Mouse (Mus musculus) G1E (cell line): ENCODE data around the gene Msh3. TPM values are rescaled to one million over a fixed set of nuclear protein-coding genes. Genes with fewer than 3 reads are reported as not detected.

Experiments used
- ATAC-seq: 2 replicates; pipeline ENCODE4 v1.8.0; 2016; ENCODE audit warnings: mild to moderate bottlenecking; ENCODE audit not compliant: insufficient number of reproducible peaks, poor library complexity, low FRiP score, severe bottlenecking; ENCODE audit errors: extremely low read depth
- DNase-seq: peaks from one replicate; pipeline ENCODE4 v3.0.0; 2012; ENCODE audit warnings: low spot score
- H3K27me3 ChIP-seq: 2 replicates; pipeline ENCODE4 v1.6.1; 2012; ENCODE audit warnings: mild to moderate bottlenecking, low read length, inconsistent platforms; ENCODE audit not compliant: insufficient read depth
- H3K36me3 ChIP-seq: replicated peaks from 2 replicates; pipeline ENCODE3; 2012; ENCODE audit warnings: mild to moderate bottlenecking, inconsistent platforms
- H3K4me1 ChIP-seq: 2 replicates; pipeline ENCODE4 v1.6.1; 2012; ENCODE audit warnings: low read depth, low read length, inconsistent platforms, mixed read lengths; ENCODE audit not compliant: insufficient read depth
- H3K4me3 ChIP-seq: 2 replicates; pipeline ENCODE4 v1.5.1; 2012; ENCODE audit warnings: low read depth, mild to moderate bottlenecking, inconsistent platforms, low read length, moderate library complexity, mixed read lengths
- H3K9me3 ChIP-seq: replicated peaks from 2 replicates; pipeline ENCODE4 v1.6.1; 2012; ENCODE audit warnings: inconsistent platforms
- CTCF ChIP-seq: IDR thresholded peaks from 2 replicates; pipeline ENCODE4 v1.5.1; 2012; ENCODE audit warnings: low read depth, low read length, inconsistent platforms, mixed read lengths
- GATA1 ChIP-seq: IDR thresholded peaks from 2 replicates; pipeline ENCODE4 v1.6.1; 2012; ENCODE audit warnings: borderline replicate concordance, low read length, inconsistent platforms, mixed read lengths
- GATA2 ChIP-seq: IDR thresholded peaks from 2 replicates; pipeline ENCODE4 v1.6.1; 2012; ENCODE audit warnings: low read depth, low read length, inconsistent platforms, borderline replicate concordance
- POLR2AphosphoS5 ChIP-seq: IDR thresholded peaks from 2 replicates; pipeline ENCODE4 v1.6.1; 2012; ENCODE audit warnings: low read depth, low read length, inconsistent platforms; ENCODE audit not compliant: insufficient replicate concordance
- TAL1 ChIP-seq: conservative IDR thresholded peaks from 2 replicates; pipeline ENCODE4 v1.6.1; 2012; ENCODE audit warnings: low read depth, low read length, inconsistent platforms, mixed read lengths
- polyA plus RNA-seq: library from polyadenylated mRNA; stranded (reverse); fragments of >175 nt; gene quantifications from 2 replicates; pipeline ENCODE4 v1.2.3, GENCODE M21; 2012
- total RNA-seq, 2 experiments: library from RNA; stranded (forward) in 1 of 2; stranded (reverse) in 1 of 2; fragments of 200-1000 nt in 1 of 2; fragments of >200 nt in 1 of 2; fragmentation: Nextera tagmentation in 1 of 2; gene quantifications; 2 replicates each; pipeline ENCODE4 v1.2.3; 2014 to 2017

Msh3 gene
- total and polyA plus RNA-seq, 3 experiments = 33.1 to 49.1 (median 39.0) TPM

DNA sequence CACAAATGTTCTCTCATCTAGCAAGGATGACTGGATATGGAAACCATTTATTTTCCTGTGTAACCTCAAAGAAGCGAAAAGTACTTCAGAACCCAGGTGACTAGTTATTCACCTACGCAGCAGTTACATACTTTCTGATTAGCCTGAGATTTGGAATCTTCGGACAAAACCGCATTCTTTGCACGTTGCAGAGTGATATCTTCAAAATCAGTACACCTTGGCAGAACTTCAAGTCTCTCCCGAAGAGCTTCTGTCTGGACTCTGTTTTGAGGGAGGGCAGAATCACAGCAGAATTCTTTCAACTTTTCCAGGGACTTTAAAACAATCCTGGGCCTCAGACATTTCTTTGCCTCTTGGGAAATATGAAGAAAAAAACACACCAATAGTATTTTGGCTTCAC lies 3.7 kb downstream of the Msh3 start:
- Histone ChIP-seq H3K9me3 (no peaks in the 10 kb centered on the region), H3K4me1 (peaks cover 20% of the 10 kb centered on the region), H3K36me3 (peaks cover 61% of the 10 kb centered on the region), H3K27me3 (no peaks in the 10 kb centered on the region), H3K4me3 (no peak overlapping the region)
- DNase-seq (no peak), ATAC-seq (no peak)
- TF ChIP-seq GATA2 = no peak
- no peak for TF ChIP-seq CTCF
- TF ChIP-seq GATA1 = no peak
- TF ChIP-seq TAL1 = no peak
- no peak for TF ChIP-seq POLR2AphosphoS5

DNA sequence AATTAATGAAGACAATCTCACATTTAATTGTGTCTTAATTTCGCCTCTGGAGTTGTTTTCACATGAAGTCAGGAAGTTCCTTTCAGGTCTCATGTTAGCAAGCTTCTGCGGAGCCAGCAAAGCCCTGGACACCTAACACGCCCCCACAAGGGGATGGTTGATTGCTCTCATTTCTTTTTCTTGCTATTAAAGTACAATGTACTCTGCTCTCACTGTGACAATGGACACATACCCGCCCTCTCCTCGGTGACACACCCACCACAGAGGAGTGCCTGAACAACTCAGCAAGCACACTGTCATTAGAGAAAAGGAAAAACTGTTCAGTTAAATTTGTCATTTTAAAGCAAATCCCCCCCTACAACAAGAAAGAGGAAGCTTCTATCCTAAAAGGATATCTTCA lies 8.5 kb downstream of the Msh3 start:
- Histone ChIP-seq H3K4me1 (peaks cover 2% of the 10 kb centered on the region; the same call in 1 of the 2 replicates), H3K36me3 (peaks cover 85% of the 10 kb centered on the region), H3K27me3 (no peaks in the 10 kb centered on the region), H3K9me3 (no peaks in the 10 kb centered on the region), H3K4me3 (no peak overlapping the region)
- no peak for ATAC-seq
- TF ChIP-seq CTCF = no peak
- no peak for TF ChIP-seq TAL1
- no peak for DNase-seq

DNA sequence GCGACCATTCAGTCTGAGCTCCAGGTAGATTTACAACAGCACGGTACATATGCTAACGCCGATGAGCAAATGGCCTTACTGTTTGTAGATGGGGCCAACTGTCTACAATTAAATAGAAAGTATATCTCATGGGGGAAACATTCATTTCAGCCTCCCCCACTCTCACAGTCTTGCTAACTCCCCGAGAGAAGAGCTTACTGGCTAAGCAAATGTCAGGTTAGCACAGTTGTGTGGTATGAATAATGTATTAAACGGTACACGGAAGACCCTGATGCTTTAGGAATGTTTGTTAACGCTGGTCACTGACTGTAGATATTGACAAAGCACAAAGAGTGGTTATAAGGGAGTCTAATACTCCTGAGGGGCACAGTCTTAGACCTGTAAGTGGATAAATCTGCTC lies 10.8 kb downstream of the Msh3 start:
- Histone ChIP-seq H3K9me3 (no peaks in the 10 kb centered on the region), H3K36me3 (peaks cover 81% of the 10 kb centered on the region), H3K4me1 (peaks cover 18% of the 10 kb centered on the region), H3K4me3 (no peak overlapping the region), H3K27me3 (no peaks in the 10 kb centered on the region)
- TF ChIP-seq TAL1 (no peak), GATA1 (no peak), POLR2AphosphoS5 (no peak), GATA2 (no peak), CTCF (no peak)
- ATAC-seq (no peak), DNase-seq (no peak)

DNA sequence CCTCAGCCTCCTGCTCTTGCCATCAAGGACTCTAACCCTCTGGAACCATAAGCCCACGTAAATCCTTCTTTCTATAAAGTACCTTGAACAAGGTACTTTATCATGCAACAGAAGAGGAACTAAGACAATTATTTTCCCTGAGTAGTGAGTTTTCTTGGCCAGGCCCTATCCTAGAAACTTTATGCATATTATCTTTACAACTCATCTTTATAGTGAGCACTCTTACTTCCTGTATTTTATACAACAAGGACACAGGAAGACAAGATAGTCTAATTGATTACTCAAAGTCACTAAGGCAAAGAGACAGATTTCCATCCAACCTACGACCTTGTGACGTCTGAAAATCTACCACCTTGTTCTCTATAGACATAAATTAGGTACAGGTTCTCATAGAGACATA lies 15.0 kb downstream of the Msh3 start:
- H3K27me3 ChIP-seq = no peaks in the 10 kb centered on the region
- DNase-seq (no peak), ATAC-seq (peak; percentile 46; the same call in 1 of the 2 replicates)
- H3K9me3 ChIP-seq = no peaks in the 10 kb centered on the region
- H3K4me1 ChIP-seq = peaks cover 42% of the 10 kb centered on the region
- no peak overlapping the region; the same call in 1 of the 2 replicates for H3K4me3 ChIP-seq
- peaks cover 68% of the 10 kb centered on the region for H3K36me3 ChIP-seq
- TF ChIP-seq POLR2AphosphoS5 (no peak), GATA2 (no peak), GATA1 (no peak), CTCF (no peak)

DNA sequence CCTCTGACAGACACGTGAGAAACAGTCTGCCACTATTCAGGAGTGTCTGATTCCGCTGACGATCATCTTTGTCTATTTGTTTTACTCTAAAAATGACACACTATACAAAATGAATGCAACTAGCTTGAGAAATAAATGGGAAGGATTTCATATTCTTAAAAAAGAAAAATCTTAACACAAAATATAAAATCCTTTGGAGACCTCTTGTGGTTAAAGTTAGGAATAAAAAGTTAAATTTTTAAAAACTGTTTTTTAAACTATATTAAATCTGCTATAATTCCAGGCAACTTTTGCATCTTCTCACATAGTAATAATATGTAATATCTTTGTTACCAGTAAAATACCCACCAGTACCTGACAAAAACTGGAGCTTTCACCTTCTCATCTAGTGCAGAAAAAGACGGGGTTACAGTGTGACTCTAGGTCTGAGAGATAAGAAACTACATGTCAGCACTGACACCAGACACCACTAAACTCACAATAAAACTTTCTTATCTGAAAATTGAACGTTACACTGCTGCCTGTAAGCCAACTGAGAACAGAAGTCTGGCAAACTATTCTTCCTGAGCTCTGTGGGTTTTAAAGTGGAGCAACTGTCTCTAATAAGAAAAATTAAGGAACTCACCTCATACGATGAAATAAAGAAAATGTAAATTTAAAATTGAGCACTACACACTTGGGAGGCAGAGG lies 16.9 kb downstream of the Msh3 start:
- no peak overlapping the region for H3K4me3 ChIP-seq
- TF ChIP-seq POLR2AphosphoS5 = no peak
- TF ChIP-seq TAL1 = no peak
- TF ChIP-seq CTCF = no peak
- no peak for TF ChIP-seq GATA2
- TF ChIP-seq GATA1 = no peak
- DNase-seq (peak; percentile 24), ATAC-seq (peak; percentile 85)
- no peaks in the 10 kb centered on the region for H3K9me3 ChIP-seq
- peaks cover 67% of the 10 kb centered on the region for H3K36me3 ChIP-seq
- H3K27me3 ChIP-seq = no peaks in the 10 kb centered on the region
- H3K4me1 ChIP-seq = peaks cover 42% of the 10 kb centered on the region

DNA sequence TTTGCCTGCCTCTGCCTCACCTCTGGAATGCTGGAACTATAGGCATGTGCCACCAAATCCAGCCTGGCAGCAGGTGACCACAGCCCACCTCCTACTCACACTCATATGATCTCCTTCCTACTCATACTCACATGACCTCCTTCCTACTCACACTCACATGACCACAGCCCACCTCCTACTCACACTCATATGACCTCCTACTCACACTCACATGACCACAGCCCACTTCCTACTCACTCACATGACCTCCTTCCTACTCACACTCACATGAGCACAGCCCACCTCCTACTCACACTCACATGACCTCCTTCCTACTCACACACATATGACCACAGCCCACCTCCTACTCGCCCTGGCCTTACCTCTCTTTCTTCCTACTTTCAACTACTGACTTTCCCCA lies 17.9 kb downstream of the Msh3 start:
- DNase-seq (no peak), ATAC-seq (no peak)
- Histone ChIP-seq H3K4me1 (peaks cover 44% of the 10 kb centered on the region), H3K27me3 (no peaks in the 10 kb centered on the region), H3K36me3 (peaks cover 67% of the 10 kb centered on the region), H3K9me3 (no peaks in the 10 kb centered on the region), H3K4me3 (no peak overlapping the region)
- TF ChIP-seq POLR2AphosphoS5 (no peak), TAL1 (no peak), GATA2 (no peak), CTCF (no peak), GATA1 (no peak)
